In genomic region chr1:172515396-172515795, GRCm38 (mm10) we compare ENCODE assay signal across 14 mouse cellular contexts. TPM values are rescaled to one million over a fixed set of nuclear protein-coding genes. Genes with fewer than 3 reads are reported as not detected.
DNase-seq lines count a peak whose midpoint lies in the region; ATAC-seq and TF ChIP-seq lines count a peak whose summit lies in the region.
"Had no signal": no experiment of that assay in that cellular context is flagged by ENCODE, and none has a peak within 500 bp of the region (broad histone marks: within the 10 kb centered on the region; RNA-seq: fewer than 3 reads in every experiment).

No protein-coding gene starts in this region.

- no peak overlapping the region for H3K4me2 ChIP-seq in heart, embryonic 11.5 days
- H3K4me2 ChIP-seq in heart, embryonic 16.5 days (ENCODE audit: low read depth, low read length): no peak overlapping the region
- no peak overlapping the region for H3K4me2 ChIP-seq in liver, embryonic 11.5 days
- H3K4me2 ChIP-seq: lung, embryonic 14.5 days had no signal

- no peak overlapping the region for H3K4me3 ChIP-seq in heart, embryonic 11.5 days (ENCODE audit: low read depth, low read length)
- H3K4me3 ChIP-seq in G1E (ENCODE audit: low read depth, low read length): no peak overlapping the region
- H3K4me3 ChIP-seq in heart, embryonic 16.5 days (ENCODE audit: low read length): no peak overlapping the region
- no peak overlapping the region for H3K4me3 ChIP-seq in liver, embryonic 11.5 days (ENCODE audit: low read depth, low read length)
- H3K4me3 ChIP-seq: hindbrain, embryonic 10.5 days had no signal

- no peaks in the 10 kb centered on the region for H3K36me3 ChIP-seq in heart, embryonic 11.5 days (ENCODE audit: control insufficient read depth, insufficient read depth, low read length)
- H3K36me3 ChIP-seq in G1E (replicated peaks): no peaks in the 10 kb centered on the region
- no peaks in the 10 kb centered on the region for H3K36me3 ChIP-seq in heart, embryonic 16.5 days (ENCODE audit: control insufficient read depth, insufficient read depth)
- H3K36me3 ChIP-seq in liver, embryonic 11.5 days (ENCODE audit: control insufficient read depth, insufficient read depth, low read length): no peaks in the 10 kb centered on the region
- H3K36me3 ChIP-seq: hindbrain, embryonic 10.5 days had no signal

- no peak for ATAC-seq in heart, embryonic 11.5 days (replicated peaks; ENCODE audit: insufficient number of reproducible peaks, low FRiP score, low TSS enrichment)
- ATAC-seq in G1E (ENCODE audit: extremely low read depth, insufficient number of reproducible peaks, low FRiP score, poor library complexity, severe bottlenecking): peak; percentile 59
- no peak for ATAC-seq in heart, embryonic 16.5 days (replicated peaks; ENCODE audit: extremely low read depth, insufficient read depth, low FRiP score)
- ATAC-seq in liver, embryonic 11.5 days (replicated peaks; ENCODE audit: low FRiP score): 0 out of 2 replicates have a peak, but pooled peaks have one; percentile 11
- no peak for ATAC-seq in inflammation-experienced regulatory T-cells, adult 6 months

- H3K9me3 ChIP-seq in heart, embryonic 11.5 days (replicated peaks; ENCODE audit: control insufficient read depth, low read length): peaks cover 4% of the 10 kb centered on the region
- H3K9me3 ChIP-seq in G1E (replicated peaks): peaks cover 5% of the 10 kb centered on the region
- peaks cover 6% of the 10 kb centered on the region; the same call in 1 of the 2 replicates for H3K9me3 ChIP-seq in heart, embryonic 16.5 days (replicated peaks; ENCODE audit: control insufficient read depth, low read length)
- H3K9me3 ChIP-seq in liver, embryonic 11.5 days (ENCODE audit: control insufficient read depth, low read length): peaks cover 4% of the 10 kb centered on the region

- H3K27me3 ChIP-seq in heart, embryonic 11.5 days (ENCODE audit: control insufficient read depth, insufficient read depth, low read length): no peaks in the 10 kb centered on the region
- no peaks in the 10 kb centered on the region for H3K27me3 ChIP-seq in G1E (ENCODE audit: insufficient read depth, low read length)
- H3K27me3 ChIP-seq in heart, embryonic 16.5 days (ENCODE audit: control insufficient read depth, insufficient read depth, low read length): no peaks in the 10 kb centered on the region
- no peaks in the 10 kb centered on the region for H3K27me3 ChIP-seq in liver, embryonic 11.5 days (replicated peaks; ENCODE audit: control insufficient read depth, insufficient read depth, low read length)

- 0 out of 2 replicates have a peak overlapping the region, but pooled peaks have one; percentile 47 for H3K27ac ChIP-seq in heart, embryonic 11.5 days (ENCODE audit: low read depth, low read length)
- peak overlapping the region; percentile 78 for H3K27ac ChIP-seq in heart, embryonic 16.5 days (ENCODE audit: low read length)
- peak overlapping the region; percentile 49; the same call in 1 of the 2 replicates for H3K27ac ChIP-seq in liver, embryonic 11.5 days (ENCODE audit: low read depth, low read length)
- H3K27ac ChIP-seq: hindbrain, embryonic 10.5 days had no signal

- DNase-seq in heart, postnatal 25 days (ENCODE audit: low spot score): no peak
- no peak for DNase-seq in G1E (ENCODE audit: low spot score)
- no peak for DNase-seq in liver, embryonic 11.5 days (ENCODE audit: low spot score)
- no peak for DNase-seq in MN1 (ENCODE audit: low spot score)
- DNase-seq in thymus, postnatal 10 days (ENCODE audit: low spot score in 2 of 2): no peak
- DNase-seq: adrenal gland, postnatal 25 days; cerebellum, postnatal 25 days; lung, embryonic 14.5 days; right cerebral cortex, postnatal 14 days had no signal

- 54% methylated on average over 1 of the region's 1 CpGs for WGBS in heart, embryonic 11.5 days (ENCODE audit: insufficient replicate concordance)
- WGBS in heart, embryonic 16.5 days: 77% methylated on average over 1 of the region's 1 CpGs
- 57% methylated on average over 1 of the region's 1 CpGs for WGBS in liver, embryonic 11.5 days

- intact Hi-C loops in heart, postnatal 25 days (cut with DNase I): no loop called here

- no peak overlapping the region for H3K9ac ChIP-seq in heart, embryonic 11.5 days (ENCODE audit: low read depth, low read length)
- H3K9ac ChIP-seq in heart, embryonic 16.5 days (ENCODE audit: low read length): no peak overlapping the region
- no peak overlapping the region for H3K9ac ChIP-seq in liver, embryonic 11.5 days (ENCODE audit: low read depth, low read length)
- H3K9ac ChIP-seq: lung, embryonic 14.5 days had no signal

- H3K4me1 ChIP-seq in heart, embryonic 11.5 days (ENCODE audit: control insufficient read depth, insufficient read depth, low read length): peaks cover 22% of the 10 kb centered on the region
- peaks cover 40% of the 10 kb centered on the region for H3K4me1 ChIP-seq in G1E (ENCODE audit: insufficient read depth, low read depth, low read length)
- H3K4me1 ChIP-seq in heart, embryonic 16.5 days (ENCODE audit: control insufficient read depth, insufficient read depth, low read length): peaks cover 28% of the 10 kb centered on the region
- H3K4me1 ChIP-seq in liver, embryonic 11.5 days (replicated peaks; ENCODE audit: control insufficient read depth, insufficient read depth, low read length): peaks cover 34% of the 10 kb centered on the region

- TF ChIP-seq CTCF in G1E (IDR thresholded peaks at IDR 0.05; ENCODE audit: low read depth, low read length): no peak

RNA-seq across cellular contexts. Expression of gene Cfap45, which starts 5.2 kb away (rescaled TPM):
- polyA plus RNA-seq in heart, embryonic 11.5 days (2014; fragmentation: Nextera tagmentation; extraction: Ambion mirVana): 2.6 and 2.7 TPM in 2 replicates
- total RNA-seq in heart, postnatal 25 days (2021): under 1 TPM; 0.34 to 0.39 TPM
- total RNA-seq in G1E (2014; fragmentation: Nextera tagmentation) (4.6 TPM in 1 of 2 replicates, not detected in the other), G1E (2017) (0.12 and 0.33 TPM in 2 replicates)
- polyA plus RNA-seq in G1E (2012): not detected in 2 replicates
- 3.0 and 3.2 TPM in 2 replicates for polyA plus RNA-seq in heart, embryonic 16.5 days (2015; fragmentation: Nextera tagmentation; extraction: Ambion mirVana)
- 0.77 and 1.4 TPM in 2 replicates for polyA plus RNA-seq in liver, embryonic 11.5 days (2014; fragmentation: Nextera tagmentation; extraction: Ambion mirVana)
- 1 to 10 TPM in 2 of 3 experiments, under 1 TPM in 1; 0.43 to 1.5 (median 1.2) TPM for polyA plus RNA-seq in inflammation-experienced regulatory T-cells, adult 6 months (2017; shearing (Covaris generic))

RNA-seq across cellular contexts. Expression of gene Tagln2, which starts 15.5 kb away (rescaled TPM):
- 248 and 295 TPM in 2 replicates for polyA plus RNA-seq in heart, embryonic 11.5 days (2014; fragmentation: Nextera tagmentation; extraction: Ambion mirVana)
- 10 to 100 TPM; 75.4 to 87.9 TPM for total RNA-seq in heart, postnatal 25 days (2021)
- total RNA-seq in G1E (2014; fragmentation: Nextera tagmentation) (1,068 and 1,186 TPM in 2 replicates), G1E (2017) (618 and 679 TPM in 2 replicates)
- polyA plus RNA-seq in G1E (2012): 1,022 and 1,501 TPM in 2 replicates
- polyA plus RNA-seq in heart, embryonic 16.5 days (2015; fragmentation: Nextera tagmentation; extraction: Ambion mirVana): 323 and 328 TPM in 2 replicates
- polyA plus RNA-seq in liver, embryonic 11.5 days (2014; fragmentation: Nextera tagmentation; extraction: Ambion mirVana): 248 and 257 TPM in 2 replicates
- polyA plus RNA-seq in inflammation-experienced regulatory T-cells, adult 6 months (2017; shearing (Covaris generic)): 100 to 1,000 TPM; 260 to 650 (median 280) TPM

RNA-seq across cellular contexts. Expression of gene Igsf9, which starts 33.8 kb away (rescaled TPM):
- 9.3 and 12.0 TPM in 2 replicates for polyA plus RNA-seq in heart, embryonic 11.5 days (2014; fragmentation: Nextera tagmentation; extraction: Ambion mirVana)
- total RNA-seq in heart, postnatal 25 days (2021): under 1 TPM; 0.25 to 0.55 TPM
- total RNA-seq in G1E (2014; fragmentation: Nextera tagmentation) (not detected in 2 replicates), G1E (2017) (0.12 and 0.38 TPM in 2 replicates)
- not detected in 2 replicates for polyA plus RNA-seq in G1E (2012)
- 3.3 and 4.8 TPM in 2 replicates for polyA plus RNA-seq in heart, embryonic 16.5 days (2015; fragmentation: Nextera tagmentation; extraction: Ambion mirVana)
- 9.7 and 13.8 TPM in 2 replicates for polyA plus RNA-seq in liver, embryonic 11.5 days (2014; fragmentation: Nextera tagmentation; extraction: Ambion mirVana)
- polyA plus RNA-seq in inflammation-experienced regulatory T-cells, adult 6 months (2017; shearing (Covaris generic)): 1 to 10 TPM in 1 of 3 experiments, under 1 TPM in 1, not detected in 1; 0.50 to 1.4 TPM

RNA-seq across cellular contexts. Expression of gene Slamf9, which starts 40.2 kb away (rescaled TPM):
- polyA plus RNA-seq in heart, embryonic 11.5 days (2014; fragmentation: Nextera tagmentation; extraction: Ambion mirVana): 1.1 and 1.2 TPM in 2 replicates
- 1 to 10 TPM; 1.3 TPM for total RNA-seq in heart, postnatal 25 days (2021)
- total RNA-seq in G1E (2014; fragmentation: Nextera tagmentation) (not detected in 2 replicates), G1E (2017) (not detected in 2 replicates)
- polyA plus RNA-seq in G1E (2012): not detected in 2 replicates
- 0.77 and 0.95 TPM in 2 replicates for polyA plus RNA-seq in heart, embryonic 16.5 days (2015; fragmentation: Nextera tagmentation; extraction: Ambion mirVana)
- polyA plus RNA-seq in liver, embryonic 11.5 days (2014; fragmentation: Nextera tagmentation; extraction: Ambion mirVana): 0.55 and 1.4 TPM in 2 replicates
- under 1 TPM in 2 of 3 experiments, not detected in 1; 0.36 to 0.61 TPM for polyA plus RNA-seq in inflammation-experienced regulatory T-cells, adult 6 months (2017; shearing (Covaris generic))
- polyA plus RNA-seq: hindbrain, embryonic 10.5 days had no signal

RNA-seq across cellular contexts. Expression of gene Vsig8, which starts 40.3 kb away (rescaled TPM):
- 0.28 TPM in 1 of 2 replicates, not detected in the other for polyA plus RNA-seq in heart, embryonic 11.5 days (2014; fragmentation: Nextera tagmentation; extraction: Ambion mirVana)
- not detected for total RNA-seq in heart, postnatal 25 days (2021)
- total RNA-seq in G1E (2014; fragmentation: Nextera tagmentation) (not detected in 2 replicates), G1E (2017) (not detected in 2 replicates)
- not detected in 2 replicates for polyA plus RNA-seq in G1E (2012)
- 0.32 and 0.55 TPM in 2 replicates for polyA plus RNA-seq in heart, embryonic 16.5 days (2015; fragmentation: Nextera tagmentation; extraction: Ambion mirVana)
- polyA plus RNA-seq in liver, embryonic 11.5 days (2014; fragmentation: Nextera tagmentation; extraction: Ambion mirVana): not detected in 2 replicates
- polyA plus RNA-seq in inflammation-experienced regulatory T-cells, adult 6 months (2017; shearing (Covaris generic)): not detected
- polyA plus RNA-seq: forebrain, embryonic 11.5 days; hindbrain, embryonic 10.5 days had no signal

Comparison
In these comparisons a context has a peak if more than half of its experiments do, and no peak if none do; other contexts are left out.
1. ATAC-seq: peak in G1E (single experiment) and liver, embryonic 11.5 days (single experiment); none in heart, embryonic 11.5 days (single experiment), heart, embryonic 16.5 days (single experiment) and inflammation-experienced regulatory T-cells, adult 6 months (single experiment).
2. Peak in every context shown above with its lines, with median percentiles within 50 percentile points of each other: H3K27ac ChIP-seq.